Mouse (Mus musculus) heart, adult 2 months (tissue): ENCODE results near the gene Pcbd2.

Experiments
- CTCF ChIP-seq: fragments of 200-600 bp; IDR thresholded peaks from 2 replicates; pipeline ENCODE4 v1.8.1; 2022; ENCODE audit warnings: antibody characterized with exemption, mild to moderate bottlenecking, moderate library complexity
- POLR2A ChIP-seq: fragments of 200-500 bp; IDR thresholded peaks from 2 replicates; pipeline ENCODE4 v1.6.1; 2011; ENCODE audit warnings: mild to moderate bottlenecking, low read depth, low read length, control low read depth; ENCODE audit not compliant: insufficient read depth

DNA sequence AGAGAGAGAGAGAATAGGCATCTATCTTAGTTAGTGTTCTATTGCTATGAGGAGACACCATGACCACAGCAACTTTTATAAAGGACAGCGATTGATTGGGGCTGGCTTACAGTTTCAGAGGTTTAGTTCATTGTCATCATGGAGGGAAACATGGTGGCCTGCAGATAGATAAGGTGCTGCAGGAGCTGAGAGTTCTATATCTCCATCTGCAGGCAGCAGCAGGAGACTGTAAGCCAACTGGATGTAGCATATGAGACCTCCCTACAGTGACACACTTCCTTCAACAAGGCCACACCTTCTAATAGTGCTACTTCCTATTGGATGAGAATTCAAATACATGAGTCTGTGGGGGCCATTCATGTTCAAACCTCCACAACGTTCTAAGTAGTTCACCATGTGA is 5.0 kb downstream of the Pcbd2 start:
- TF ChIP-seq POLR2A, result no peak
- TF ChIP-seq CTCF, result no peak
